Mouse (Mus musculus): ENCODE results near the gene Palm. TPM values are rescaled to one million over a fixed set of nuclear protein-coding genes. Genes with fewer than 3 reads are reported as not detected.

Gene Palm
- polyA plus RNA-seq, 1 experiment from 2014 or later: 247 TPM

DNA sequence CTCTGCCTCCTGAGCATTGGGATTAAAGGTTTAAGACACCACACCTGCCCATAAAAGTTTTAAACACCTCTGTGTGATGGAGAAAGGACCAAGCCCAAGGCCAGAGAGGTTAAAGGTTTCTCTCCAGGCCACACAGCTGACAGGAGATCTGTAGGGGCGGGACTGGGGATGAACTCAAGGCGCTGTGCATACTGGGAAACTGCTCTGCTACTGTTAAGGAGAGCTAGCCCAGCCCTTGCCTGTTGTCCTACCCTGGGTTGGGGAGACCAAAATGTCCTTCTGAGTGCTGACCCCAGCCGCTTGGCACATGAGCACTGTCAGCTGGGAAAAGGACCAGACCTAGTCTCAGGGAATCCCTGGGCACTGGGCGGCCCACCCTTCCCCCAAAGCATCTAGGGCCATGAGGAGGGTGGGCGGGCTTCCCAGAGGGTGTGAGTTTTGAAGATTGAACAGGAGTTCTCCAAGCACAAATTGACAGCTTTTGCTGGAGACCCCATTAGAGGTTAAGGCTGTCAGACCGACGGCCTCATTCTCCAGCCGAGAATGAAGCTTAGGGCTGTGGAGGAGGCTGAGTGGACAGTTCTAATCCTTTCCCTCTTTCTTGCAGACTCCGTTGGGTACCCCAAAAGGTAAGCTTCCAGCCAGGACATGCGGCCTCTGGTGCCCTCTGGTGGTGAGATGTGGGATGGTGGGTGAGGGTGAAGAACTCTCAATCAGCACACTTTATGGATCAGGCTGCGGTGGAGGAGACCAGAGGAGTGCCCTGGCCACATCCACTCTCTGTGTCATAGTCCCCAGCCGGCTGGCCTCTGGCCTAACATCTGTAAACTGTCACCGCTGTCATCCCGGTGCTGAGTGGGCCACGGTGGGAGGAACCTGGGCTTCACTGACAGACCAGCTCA lies 18.6 kb downstream of the Palm start:
- H3K4me1 ChIP-seq (ENCODE audit: control insufficient read depth, insufficient read depth, low read length): no peaks in the 10 kb centered on the region
- H3K27ac ChIP-seq (ENCODE audit: low read depth, low read length): no peak overlapping the region
- H3K4me3 ChIP-seq (ENCODE audit: low read depth, low read length): no peak overlapping the region
- 30% methylated on average over 15 of the region's 15 CpGs for WGBS
- H3K27me3 ChIP-seq (ENCODE audit: control insufficient read depth, insufficient read depth, low read length): no peaks in the 10 kb centered on the region
- H3K4me2 ChIP-seq (ENCODE audit: low read depth, low read length): no peak overlapping the region
- H3K9me3 ChIP-seq (ENCODE audit: control insufficient read depth, low read length): no peaks in the 10 kb centered on the region
- ATAC-seq (ENCODE audit: low read depth): peak; percentile 65
- no peak overlapping the region for H3K9ac ChIP-seq (replicated peaks; ENCODE audit: low read depth, low read length)
- peaks cover 36% of the 10 kb centered on the region for H3K36me3 ChIP-seq (ENCODE audit: control insufficient read depth, insufficient read depth, low read length)

GRCm38 (mm10) chr10:79814271-79814842 lies 21.0 kb downstream of the Palm start:
- H3K9ac ChIP-seq (replicated peaks; ENCODE audit: low read depth, low read length): no peak overlapping the region
- no peaks in the 10 kb centered on the region for H3K9me3 ChIP-seq (ENCODE audit: control insufficient read depth, low read length)
- H3K27me3 ChIP-seq (ENCODE audit: control insufficient read depth, insufficient read depth, low read length): no peaks in the 10 kb centered on the region
- no peak overlapping the region for H3K4me2 ChIP-seq (ENCODE audit: low read depth, low read length)
- peaks cover 40% of the 10 kb centered on the region for H3K36me3 ChIP-seq (ENCODE audit: control insufficient read depth, insufficient read depth, low read length)
- no peak overlapping the region for H3K4me3 ChIP-seq (ENCODE audit: low read depth, low read length)
- 82% methylated on average over 5 of the region's 5 CpGs for WGBS
- no peaks in the 10 kb centered on the region for H3K4me1 ChIP-seq (ENCODE audit: control insufficient read depth, insufficient read depth, low read length)
- ATAC-seq (ENCODE audit: low read depth): no peak
- H3K27ac ChIP-seq (ENCODE audit: low read depth, low read length): no peak overlapping the region

DNA sequence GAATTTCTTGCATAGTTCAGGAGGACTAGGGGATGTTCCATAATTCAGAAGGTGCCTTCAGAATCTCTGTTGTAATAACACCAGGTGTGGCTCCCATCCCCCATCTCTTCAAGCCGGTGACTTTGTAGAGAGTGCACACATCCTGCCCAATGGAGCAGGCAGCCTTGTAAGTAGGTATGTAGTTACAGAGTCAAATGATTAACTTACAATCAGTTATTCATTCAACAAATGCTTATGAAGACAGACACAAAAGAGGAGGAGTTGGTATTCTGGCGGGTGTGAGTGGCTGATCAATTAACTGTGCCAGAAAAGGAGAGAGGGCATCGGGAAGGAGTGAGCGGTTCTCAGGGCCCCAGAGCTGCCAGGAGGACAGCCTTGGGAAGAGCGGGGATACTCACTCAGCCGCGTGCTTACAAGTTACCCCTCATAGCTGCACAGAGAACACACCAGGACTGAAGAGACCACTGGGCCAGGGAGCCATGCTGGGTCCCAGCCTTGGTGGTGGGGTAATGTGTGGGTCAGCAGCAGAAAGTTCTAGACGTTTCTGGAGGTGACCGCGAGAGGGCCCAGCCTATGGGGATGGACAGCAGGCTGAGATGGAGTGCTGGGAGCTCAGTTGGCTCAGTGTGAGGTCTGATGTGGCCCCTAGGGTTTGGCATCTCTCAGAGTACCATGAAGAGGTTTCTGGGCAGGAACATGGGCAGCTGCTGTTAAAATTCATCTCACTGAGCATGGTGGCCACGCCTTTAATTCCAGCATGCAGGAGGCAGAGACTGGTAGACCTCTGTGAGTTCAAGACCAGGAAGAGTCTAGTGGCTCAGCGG lies 22.5 kb downstream of the Palm start:
- Histone ChIP-seq H3K4me3 (ENCODE audit: low read depth, low read length) (no peak overlapping the region), H3K36me3 (ENCODE audit: control insufficient read depth, insufficient read depth, low read length) (peaks cover 44% of the 10 kb centered on the region), H3K27ac (ENCODE audit: low read depth, low read length) (no peak overlapping the region), H3K4me1 (ENCODE audit: control insufficient read depth, insufficient read depth, low read length) (no peaks in the 10 kb centered on the region), H3K9ac (replicated peaks; ENCODE audit: low read depth, low read length) (no peak overlapping the region), H3K27me3 (ENCODE audit: control insufficient read depth, insufficient read depth, low read length) (no peaks in the 10 kb centered on the region), H3K4me2 (ENCODE audit: low read depth, low read length) (no peak overlapping the region), H3K9me3 (ENCODE audit: control insufficient read depth, low read length) (no peaks in the 10 kb centered on the region)
- no peak for ATAC-seq (ENCODE audit: low read depth)
- 87% methylated on average over 12 of the region's 12 CpGs for WGBS

- Histone ChIP-seq H3K4me2 (ENCODE audit: low read depth, low read length) (no peak overlapping the region), H3K4me3 (ENCODE audit: low read depth, low read length) (no peak overlapping the region), H3K27ac (ENCODE audit: low read depth, low read length) (no peak overlapping the region), H3K9ac (replicated peaks; ENCODE audit: low read depth, low read length) (no peak overlapping the region), H3K9me3 (ENCODE audit: control insufficient read depth, low read length) (no peaks in the 10 kb centered on the region), H3K36me3 (ENCODE audit: control insufficient read depth, insufficient read depth, low read length) (peaks cover 49% of the 10 kb centered on the region), H3K4me1 (ENCODE audit: control insufficient read depth, insufficient read depth, low read length) (no peaks in the 10 kb centered on the region), H3K27me3 (ENCODE audit: control insufficient read depth, insufficient read depth, low read length) (no peaks in the 10 kb centered on the region)
- no peak for ATAC-seq (ENCODE audit: low read depth)
- 77% methylated on average over 2 of the region's 2 CpGs for WGBS
These were observed 23.7 kb downstream of the Palm start for GRCm38 (mm10) chr10:79817111-79817510.

DNA sequence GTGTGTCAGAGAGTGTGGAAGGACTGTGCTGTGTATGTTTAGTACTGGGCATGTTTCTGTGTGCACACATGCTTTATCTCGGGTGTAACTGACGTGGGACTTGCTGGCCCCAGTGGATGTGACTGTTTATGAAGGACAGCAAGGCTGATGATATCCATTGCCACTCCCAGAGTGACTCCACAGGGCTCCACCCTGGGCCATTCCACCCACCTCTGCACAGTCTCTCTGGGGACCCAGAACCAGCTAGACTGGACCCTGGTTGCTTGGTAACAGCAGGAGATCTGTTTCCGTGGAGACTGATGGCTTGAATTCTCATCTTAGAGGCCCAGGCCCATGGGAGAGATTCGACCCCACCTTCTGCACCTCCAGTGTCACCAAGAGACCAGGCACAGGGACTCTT lies 24.9 kb downstream of the Palm start:
- H3K9me3 ChIP-seq (ENCODE audit: control insufficient read depth, low read length): no peaks in the 10 kb centered on the region

DNA sequence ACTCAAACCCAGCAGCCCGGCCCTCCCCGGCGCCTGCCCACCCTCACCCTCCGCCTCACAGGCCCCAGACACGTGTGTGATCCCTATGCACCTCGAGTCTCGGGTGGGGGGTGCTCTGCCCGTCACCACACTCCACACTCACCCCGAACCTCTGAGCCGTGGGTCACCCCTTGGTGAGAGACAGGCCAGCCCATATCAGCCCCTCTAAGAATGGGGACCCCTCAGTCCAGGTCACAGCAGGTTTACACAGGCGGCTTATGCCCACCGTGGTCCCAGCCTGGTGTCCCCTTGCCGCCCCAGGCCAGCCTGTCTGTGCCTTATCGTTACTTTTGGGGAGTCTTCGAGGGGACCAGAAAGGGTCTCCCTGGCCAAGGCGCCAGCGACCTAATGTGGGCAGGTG lies 26.2 kb downstream of the Palm start:
- no peaks in the 10 kb centered on the region for H3K9me3 ChIP-seq (ENCODE audit: control insufficient read depth, low read length)
- H3K27me3 ChIP-seq (ENCODE audit: control insufficient read depth, insufficient read depth, low read length): no peaks in the 10 kb centered on the region
- H3K36me3 ChIP-seq (ENCODE audit: control insufficient read depth, insufficient read depth, low read length): peaks cover 49% of the 10 kb centered on the region
- H3K4me3 ChIP-seq (ENCODE audit: low read depth, low read length): no peak overlapping the region
- H3K9ac ChIP-seq (replicated peaks; ENCODE audit: low read depth, low read length): no peak overlapping the region
- H3K27ac ChIP-seq (ENCODE audit: low read depth, low read length): no peak overlapping the region
- H3K4me1 ChIP-seq (ENCODE audit: control insufficient read depth, insufficient read depth, low read length): no peaks in the 10 kb centered on the region
- ATAC-seq (ENCODE audit: low read depth): no peak
- H3K4me2 ChIP-seq (ENCODE audit: low read depth, low read length): no peak overlapping the region
- 93% methylated on average over 17 of the region's 17 CpGs for WGBS

More for the DNA sequence above, 24.9 kb downstream of the Palm start:
- Histone ChIP-seq H3K36me3 (ENCODE audit: control insufficient read depth, insufficient read depth, low read length) (peaks cover 49% of the 10 kb centered on the region), H3K27me3 (ENCODE audit: control insufficient read depth, insufficient read depth, low read length) (no peaks in the 10 kb centered on the region), H3K4me1 (ENCODE audit: control insufficient read depth, insufficient read depth, low read length) (no peaks in the 10 kb centered on the region), H3K9ac (replicated peaks; ENCODE audit: low read depth, low read length) (no peak overlapping the region), H3K4me3 (ENCODE audit: low read depth, low read length) (no peak overlapping the region), H3K27ac (ENCODE audit: low read depth, low read length) (no peak overlapping the region), H3K4me2 (ENCODE audit: low read depth, low read length) (no peak overlapping the region)
- WGBS: 70% methylated on average over 4 of the region's 4 CpGs
- no peak for ATAC-seq (ENCODE audit: low read depth)

- H3K36me3 ChIP-seq (ENCODE audit: control insufficient read depth, insufficient read depth, low read length): peaks cover 46% of the 10 kb centered on the region
- ATAC-seq (ENCODE audit: low read depth): no peak
These were observed 26.9 kb downstream of the Palm start for GRCm38 (mm10) chr10:79820277-79820676.

GRCm38 (mm10) chr10:79820782-79821181 lies 27.4 kb downstream of the Palm start, which contains the start of gene Misp:
Misp (plus strand) TSS chr10:79820989.
- no peak within 1 kb of the TSS; the same call in 1 of the 2 replicates for H3K27ac ChIP-seq (ENCODE audit: low read depth, low read length)

More at GRCm38 (mm10) chr10:79820277-79820676, 26.9 kb downstream of the Palm start:
- H3K9me3 ChIP-seq (ENCODE audit: control insufficient read depth, low read length): no peaks in the 10 kb centered on the region
- no peak overlapping the region for H3K4me2 ChIP-seq (ENCODE audit: low read depth, low read length)
- H3K9ac ChIP-seq (replicated peaks; ENCODE audit: low read depth, low read length): no peak overlapping the region
- H3K27me3 ChIP-seq (ENCODE audit: control insufficient read depth, insufficient read depth, low read length): no peaks in the 10 kb centered on the region
- no peak overlapping the region; the same call in 1 of the 2 replicates for H3K27ac ChIP-seq (ENCODE audit: low read depth, low read length)
- 83% methylated on average over 8 of the region's 8 CpGs for WGBS
- no peaks in the 10 kb centered on the region for H3K4me1 ChIP-seq (ENCODE audit: control insufficient read depth, insufficient read depth, low read length)
- H3K4me3 ChIP-seq (ENCODE audit: low read depth, low read length): no peak overlapping the region

More at GRCm38 (mm10) chr10:79820782-79821181, 27.4 kb downstream of the Palm start, which contains the start of gene Misp:
- WGBS: 72% methylated on average over 11 of the region's 11 CpGs
- peaks cover 45% of the 10 kb centered on the region for H3K36me3 ChIP-seq (ENCODE audit: control insufficient read depth, insufficient read depth, low read length)
- no peak within 1 kb of the TSS for H3K4me3 ChIP-seq (ENCODE audit: low read depth, low read length)
- no peak within 1 kb of the TSS for H3K9ac ChIP-seq (replicated peaks; ENCODE audit: low read depth, low read length)
- H3K9me3 ChIP-seq (ENCODE audit: control insufficient read depth, low read length): no peaks in the 10 kb centered on the region
- H3K27me3 ChIP-seq (ENCODE audit: control insufficient read depth, insufficient read depth, low read length): no peaks in the 10 kb centered on the region
- no peak for ATAC-seq (ENCODE audit: low read depth)
- no peak within 1 kb of the TSS for H3K4me2 ChIP-seq (ENCODE audit: low read depth, low read length)
- no peaks in the 10 kb centered on the region for H3K4me1 ChIP-seq (ENCODE audit: control insufficient read depth, insufficient read depth, low read length)
